Mouse (Mus musculus) CD8-positive naive resting alpha-beta T cell, adult 57 days (primary cell): ENCODE results near the gene Hyls1. TPM values are rescaled to one million over a fixed set of nuclear protein-coding genes. Genes with fewer than 3 reads are reported as not detected.

ENCODE experiments used
- total RNA-seq: library from RNA; stranded (reverse); gene quantifications from one replicate; pipeline ENCODE4 v1.2.4, GENCODE M21; 2023

Hyls1 gene
- total RNA-seq = 9.2 TPM

DNA sequence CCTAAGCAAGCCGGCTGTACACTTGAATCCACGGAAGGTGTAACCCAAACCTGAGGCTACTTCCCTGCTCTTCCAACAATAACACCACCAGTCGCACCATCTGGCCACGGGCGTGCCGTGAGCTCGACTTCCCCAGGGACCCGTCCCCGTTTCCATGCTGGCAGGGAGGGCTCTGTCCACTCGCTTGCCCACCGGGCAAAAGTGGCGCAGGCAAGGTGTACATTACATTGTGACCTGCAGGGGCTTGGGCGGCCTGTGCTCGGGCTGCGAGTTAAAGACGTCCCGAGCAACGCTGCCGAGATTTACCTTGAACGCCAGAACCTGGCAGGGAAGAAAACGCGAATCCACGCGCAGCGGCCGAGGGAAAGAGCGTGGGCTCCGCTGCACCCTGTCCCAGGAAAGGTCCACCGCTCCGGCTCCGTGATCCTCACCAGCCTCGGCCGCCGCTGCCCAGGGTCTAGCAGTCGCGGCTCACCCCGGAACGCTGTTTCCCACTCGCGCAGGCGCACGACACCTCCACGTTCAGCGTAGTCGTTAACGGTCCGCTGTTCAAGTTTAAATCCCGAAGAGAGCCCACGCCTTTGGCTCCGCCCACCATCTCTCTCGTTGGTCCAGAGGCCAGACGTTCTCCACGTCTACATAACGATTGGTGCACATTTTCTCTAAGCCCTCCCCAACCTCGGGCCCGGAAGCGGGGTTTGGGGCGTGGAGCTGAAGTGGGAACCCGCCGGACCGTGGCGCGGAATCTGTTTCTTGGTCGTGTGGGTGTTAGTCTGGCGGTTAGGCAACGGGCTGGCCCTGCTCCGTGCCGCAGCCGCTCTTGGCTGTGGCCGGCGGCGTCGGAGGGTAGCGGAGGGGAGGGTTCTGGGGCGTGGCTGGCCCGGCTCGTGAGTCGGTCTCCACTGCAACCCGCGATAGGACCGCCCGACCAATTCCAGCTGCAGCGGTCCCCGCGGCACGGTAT lies at the start of gene Hyls1, which contains the start of gene Pate2:
TSS of gene Hyls1 (minus strand) at position 828 of the 964 bp plus-strand sequence.
TSS of gene Pate2 (plus strand) at position 714 of the 964 bp plus-strand sequence.

DNA sequence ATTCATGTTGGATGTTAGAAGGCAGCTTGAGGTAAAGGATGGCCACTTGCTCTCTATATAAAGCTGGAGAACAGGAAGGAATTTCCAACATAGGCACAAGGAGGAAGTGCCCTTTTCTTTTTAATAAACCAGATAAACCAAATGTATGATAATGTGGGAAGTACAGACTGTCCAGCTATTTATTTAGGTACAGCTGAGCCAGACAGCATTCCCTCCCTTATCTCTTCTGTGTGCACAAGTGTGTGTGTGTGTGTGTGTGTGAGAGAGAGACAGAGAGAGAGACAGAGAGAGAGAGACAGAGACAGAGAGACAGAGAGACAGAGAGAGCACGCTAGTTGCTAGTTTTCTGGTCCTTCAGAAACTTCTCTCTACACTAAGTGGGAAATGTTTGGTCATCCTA lies 41.6 kb upstream of the Hyls1 start, which contains the start of gene Pate4:
TSS of gene Pate4 (minus strand) at position 101 of the 400 bp plus-strand sequence.

DNA sequence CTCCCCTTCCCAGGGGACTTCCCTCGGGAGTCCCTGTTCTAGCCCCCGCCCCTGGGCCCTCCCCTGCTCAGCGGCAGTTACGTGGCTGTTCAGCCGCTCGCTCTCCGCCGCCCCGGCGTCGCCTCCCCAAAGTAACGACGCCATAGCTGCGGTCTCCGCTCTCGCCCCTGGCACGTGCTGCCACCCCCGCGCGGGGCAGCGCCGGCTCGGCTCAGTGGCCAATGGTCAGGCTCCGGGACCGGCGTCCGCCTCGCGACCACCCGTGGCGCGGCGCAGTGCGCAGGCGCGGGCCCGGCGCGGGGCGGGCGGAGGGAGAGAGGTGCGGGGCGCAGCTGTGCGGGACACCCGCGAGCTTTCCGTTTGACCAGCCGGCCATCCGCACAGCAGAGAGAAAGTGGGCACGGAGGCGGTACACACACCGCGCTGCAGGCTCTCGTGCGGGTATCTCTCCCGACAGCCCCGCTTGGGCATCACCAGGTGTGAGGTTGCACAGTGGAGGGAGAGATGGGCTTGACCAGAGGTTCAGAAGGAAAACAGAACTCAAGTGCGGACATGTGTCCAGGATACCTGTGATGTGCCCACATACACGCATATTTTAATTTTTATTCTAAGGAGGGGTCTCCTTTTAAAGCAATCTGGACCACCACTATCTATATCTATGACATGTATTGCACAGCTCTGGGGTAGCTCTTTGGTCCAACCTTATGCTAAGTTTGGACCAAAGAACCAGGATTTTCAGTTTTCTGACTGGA lies 11.8 kb downstream of the Hyls1 start, which contains the start of the genes Ddx25 and Pus3:
TSS of gene Ddx25 (minus strand) at position 272 of the 752 bp plus-strand sequence.
TSS of gene Pus3 (plus strand) at position 339 of the 752 bp plus-strand sequence.

DNA sequence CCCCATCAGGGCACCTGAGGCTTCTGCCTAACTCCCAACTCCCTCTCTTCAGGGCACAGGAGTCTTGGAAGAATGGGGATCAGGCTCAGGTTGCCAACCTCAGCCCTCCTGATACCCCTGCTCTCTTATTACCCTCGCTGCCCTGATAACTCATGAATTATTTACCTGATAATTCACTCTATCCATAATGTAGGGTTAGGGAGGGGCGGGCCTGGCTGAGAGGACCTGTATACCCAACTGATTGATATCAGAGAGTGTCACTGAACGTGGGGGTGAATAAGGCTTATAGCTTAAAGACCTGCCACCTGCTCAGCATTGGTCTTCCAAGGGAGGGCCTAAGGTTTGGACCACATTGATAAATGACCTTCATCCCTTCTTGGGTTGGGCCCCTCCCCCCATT lies 52.0 kb downstream of the Hyls1 start, which contains the start of gene Gm1113:
TSS of gene Gm1113 (minus strand) at position 101 of the 400 bp plus-strand sequence.

Other genes starting within 250 kb of the Hyls1 start
- gene Cdon, start 149.3 kb downstream of the Hyls1 start, total RNA-seq = 21.7 TPM
- not detected for gene Gm1113, start 52.1 kb downstream of the Hyls1 start, total RNA-seq
- gene Ddx25, start 11.9 kb downstream of the Hyls1 start, total RNA-seq = 0.34 TPM
- gene Pus3, start 11.8 kb downstream of the Hyls1 start, total RNA-seq = 38.0 TPM
- gene Pate2, start 114 bp downstream of the Hyls1 start, total RNA-seq = 0.67 TPM
- gene Pate4, start 41.5 kb upstream of the Hyls1 start, total RNA-seq = not detected
- gene Pate3, start 77.8 kb upstream of the Hyls1 start, total RNA-seq = not detected
- gene Pate1, start 117.0 kb upstream of the Hyls1 start, total RNA-seq = not detected
- not detected for gene Gm17677, start 170.7 kb upstream of the Hyls1 start, total RNA-seq
- not detected for gene Gm17727, start 207.7 kb upstream of the Hyls1 start, total RNA-seq
- gene Gm27235, start 219.7 kb upstream of the Hyls1 start, total RNA-seq = not detected
- gene D730048I06Rik, start 219.7 kb upstream of the Hyls1 start, total RNA-seq = not detected